ENCODE assay signal across 8 mouse cellular contexts in genomic region chr10:69101988-69102387, GRCm38 (mm10). TPM values are rescaled to one million over a fixed set of nuclear protein-coding genes. Genes with fewer than 3 reads are reported as not detected.
A peak's percentile ranks its signal among the peaks of the same experiment; 100 is the strongest.
DNase-seq lines count a peak whose midpoint lies in the region; ATAC-seq and TF ChIP-seq lines count a peak whose summit lies in the region.
"Had no signal": no experiment of that assay in that cellular context is flagged by ENCODE, and none has a peak within 500 bp of the region (broad histone marks: within the 10 kb centered on the region; RNA-seq: fewer than 3 reads in every experiment).

No protein-coding gene starts in this region.

- ATAC-seq in hindbrain, embryonic 11.5 days (ENCODE audit: low FRiP score): no peak
- no peak for ATAC-seq in hindbrain, embryonic 12.5 days (ENCODE audit: low FRiP score)

- WGBS in hindbrain, embryonic 11.5 days: 82% methylated on average over 4 of the region's 4 CpGs
- 75% methylated on average over 4 of the region's 4 CpGs for WGBS in hindbrain, embryonic 12.5 days
- WGBS in lung, adult 2 months: 70% methylated on average over 4 of the region's 4 CpGs

- no peak overlapping the region for H3K4me3 ChIP-seq in hindbrain, embryonic 11.5 days (ENCODE audit: low read depth, low read length)
- H3K4me3 ChIP-seq in hindbrain, embryonic 12.5 days: no peak overlapping the region
- no peak overlapping the region for H3K4me3 ChIP-seq in lung, adult 2 months (replicated peaks; ENCODE audit: extremely low read depth, low read depth, low read length)
- H3K4me3 ChIP-seq: embryonic facial prominence, embryonic 15.5 days had no signal

- no peaks in the 10 kb centered on the region for H3K27me3 ChIP-seq in hindbrain, embryonic 11.5 days (ENCODE audit: control insufficient read depth, insufficient read depth, low read length)
- no peaks in the 10 kb centered on the region for H3K27me3 ChIP-seq in hindbrain, embryonic 12.5 days
- H3K27me3 ChIP-seq: embryonic facial prominence, embryonic 15.5 days had no signal

- H3K36me3 ChIP-seq in hindbrain, embryonic 11.5 days (ENCODE audit: control insufficient read depth, insufficient read depth, low read length): no peaks in the 10 kb centered on the region
- no peaks in the 10 kb centered on the region for H3K36me3 ChIP-seq in hindbrain, embryonic 12.5 days
- H3K36me3 ChIP-seq: embryonic facial prominence, embryonic 15.5 days had no signal

- H3K4me2 ChIP-seq in hindbrain, embryonic 11.5 days (replicated peaks; ENCODE audit: low read depth, low read length): no peak overlapping the region
- no peak overlapping the region for H3K4me2 ChIP-seq in hindbrain, embryonic 12.5 days (replicated peaks)
- H3K4me2 ChIP-seq: embryonic facial prominence, embryonic 15.5 days had no signal

- TF ChIP-seq CTCF in lung, adult 2 months (IDR thresholded peaks at IDR 0.05; ENCODE audit: insufficient read depth, low read length): peak; percentile 61

- DNase-seq in hindbrain, embryonic 11.5 days (ENCODE audit: low spot score): peak; percentile 53
- DNase-seq in Muller cell, postnatal 12 days (ENCODE audit: inconsistent ontology term): peak; percentile 5
- peak; percentile 1 for DNase-seq in c-Kit-positive CD71-positive TER-119-positive erythroid progenitor cells, embryonic 14.5 days (ENCODE audit: low spot score)
- DNase-seq in kidney, postnatal 25 days: peak; percentile 59 to 81
- peak; percentile 48 for DNase-seq in lung, adult 2 months
- peak; percentile 18 to 65 for DNase-seq in spleen, postnatal 4 days (ENCODE audit: low spot score in 2 of 2)

- no peaks in the 10 kb centered on the region for H3K4me1 ChIP-seq in hindbrain, embryonic 11.5 days (replicated peaks; ENCODE audit: control insufficient read depth, insufficient read depth, low read length)
- H3K4me1 ChIP-seq in hindbrain, embryonic 12.5 days: peaks cover 5% of the 10 kb centered on the region; the same call in 1 of the 2 replicates
- H3K4me1 ChIP-seq in lung, adult 2 months (ENCODE audit: control insufficient read depth, insufficient read depth, low read length): no peaks in the 10 kb centered on the region
- H3K4me1 ChIP-seq: embryonic facial prominence, embryonic 15.5 days had no signal

- TF ChIP-seq POLR2A in lung, adult 2 months (IDR thresholded peaks at IDR 0.05; ENCODE audit: borderline replicate concordance, extremely low read depth, low read depth, low read length): no peak

- H3K27ac ChIP-seq in hindbrain, embryonic 11.5 days (ENCODE audit: low read depth, low read length): no peak overlapping the region
- H3K27ac ChIP-seq in hindbrain, embryonic 12.5 days: no peak overlapping the region
- H3K27ac ChIP-seq: embryonic facial prominence, embryonic 15.5 days had no signal

- H3K9ac ChIP-seq in hindbrain, embryonic 11.5 days (ENCODE audit: low read depth, low read length): no peak overlapping the region
- no peak overlapping the region for H3K9ac ChIP-seq in hindbrain, embryonic 12.5 days
- H3K9ac ChIP-seq: embryonic facial prominence, embryonic 15.5 days had no signal

- H3K9me3 ChIP-seq in hindbrain, embryonic 11.5 days (ENCODE audit: control insufficient read depth, low read length): no peaks in the 10 kb centered on the region
- H3K9me3 ChIP-seq in hindbrain, embryonic 12.5 days (replicated peaks): 0 out of 2 replicates have a peak, but pooled peaks cover 4% of the 10 kb centered on the region
- H3K9me3 ChIP-seq: embryonic facial prominence, embryonic 15.5 days had no signal

RNA-seq across cellular contexts. Expression of gene Rhobtb1, which starts 49.2 kb away (rescaled TPM):
- 18.3 and 18.7 TPM in 2 replicates for polyA plus RNA-seq in hindbrain, embryonic 11.5 days (2014; fragmentation: Nextera tagmentation; extraction: Ambion mirVana)
- polyA plus RNA-seq in hindbrain, embryonic 12.5 days (2016; fragmentation: Nextera tagmentation; extraction: Ambion mirVana): 23.2 and 23.5 TPM in 2 replicates
- 7.3 and 9.9 TPM in 2 replicates for polyA plus RNA-seq in lung, adult 2 months (2012; rRNA removed)

Comparison
In these comparisons a context has a peak if more than half of its experiments do, and no peak if none do; other contexts are left out.
1. DNase-seq: peak in every context shown above with its lines; median percentile 70 in kidney, postnatal 25 days; 53 in hindbrain, embryonic 11.5 days; 48 in lung, adult 2 months; 42 in spleen, postnatal 4 days; 5 in Muller cell, postnatal 12 days; 1 in c-Kit-positive CD71-positive TER-119-positive erythroid progenitor cells, embryonic 14.5 days.